Mouse (Mus musculus) lung, postnatal 36 days (tissue): ENCODE measurements around the gene Clta.
A peak's percentile ranks its signal among the peaks of the same experiment; 100 is the strongest.
"Not testable (repeated sequence)": the region's sequence is repeated elsewhere in the genome, so short reads cannot be mapped to it uniquely, and the experiment has no call there.

Experiments used
- DNase-seq: peaks from one replicate; pipeline ENCODE4 v3.0.0; 2022; ENCODE audit warnings: mixed read lengths

Clta gene

DNA sequence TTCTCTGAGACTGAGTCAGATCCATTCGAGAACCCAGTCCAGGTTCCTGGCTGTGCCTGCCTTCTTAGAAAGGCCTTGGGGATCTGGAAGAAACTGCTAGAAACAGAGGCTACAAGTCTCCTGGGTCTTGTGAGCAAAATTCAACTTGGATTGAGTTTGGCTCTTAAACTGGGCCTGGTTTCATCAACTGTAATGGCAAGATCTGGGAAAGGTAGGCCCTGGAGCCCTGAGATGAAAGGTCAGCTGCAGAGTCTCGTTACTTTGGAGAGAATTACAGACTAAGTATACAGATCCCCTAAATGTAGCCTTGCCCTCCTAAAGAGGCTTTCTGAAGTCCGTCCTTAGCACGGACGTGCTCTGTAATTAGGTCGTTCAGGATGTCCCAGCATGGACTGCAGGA is 21.3 kb downstream of the Clta start:
- no peak for DNase-seq

GRCm38 (mm10) chr4:44028303-44029135 is 24.3 kb downstream of the Clta start:
- no peak for DNase-seq

- DNase-seq = no peak
Measured at GRCm38 (mm10) chr4:44029661-44030066, 25.4 kb downstream of the Clta start.

GRCm38 (mm10) chr4:44031521-44031920 is 27.3 kb downstream of the Clta start:
- no peak for DNase-seq

- no peak for DNase-seq
Measured at GRCm38 (mm10) chr4:44036455-44036854, 32.2 kb downstream of the Clta start.

DNA sequence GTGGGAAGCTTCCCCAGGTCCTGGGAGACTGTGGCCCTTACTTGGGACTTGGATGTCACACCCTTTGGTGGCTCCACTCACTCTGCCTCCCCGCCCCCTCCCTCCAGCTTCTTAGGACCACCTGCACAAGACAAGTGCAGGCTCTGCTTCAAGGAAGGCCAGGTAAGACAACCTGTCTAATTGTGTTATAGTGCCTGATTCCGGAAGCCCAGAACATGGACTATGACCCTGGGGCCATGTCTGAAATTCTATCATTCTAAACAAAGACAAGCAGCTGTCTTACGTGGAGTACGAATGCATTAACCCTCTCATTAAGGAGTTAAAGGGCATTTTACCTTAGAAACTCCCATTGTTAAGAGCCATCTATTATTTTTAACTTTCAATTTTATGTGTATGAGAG is 36.5 kb downstream of the Clta start:
- no peak for DNase-seq

DNA sequence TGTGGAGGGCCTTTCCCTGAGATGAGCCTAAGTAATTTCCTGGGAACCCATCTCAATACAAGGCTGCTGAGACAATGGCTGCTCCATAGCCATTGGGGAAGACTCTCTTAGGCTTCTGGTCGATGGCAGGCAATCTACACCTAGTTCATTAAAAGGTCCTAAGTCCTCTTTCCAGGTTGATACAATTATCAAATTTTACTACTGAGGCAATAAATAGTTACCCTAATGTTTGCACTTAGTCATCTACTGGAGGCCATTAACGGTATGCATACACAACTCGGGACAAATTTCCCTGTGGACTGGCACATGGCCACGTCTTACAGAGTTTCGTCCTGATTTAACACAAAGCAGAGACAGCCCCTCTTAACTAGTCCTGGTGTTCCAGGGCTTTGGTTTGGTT is 38.2 kb downstream of the Clta start:
- DNase-seq = no peak

DNA sequence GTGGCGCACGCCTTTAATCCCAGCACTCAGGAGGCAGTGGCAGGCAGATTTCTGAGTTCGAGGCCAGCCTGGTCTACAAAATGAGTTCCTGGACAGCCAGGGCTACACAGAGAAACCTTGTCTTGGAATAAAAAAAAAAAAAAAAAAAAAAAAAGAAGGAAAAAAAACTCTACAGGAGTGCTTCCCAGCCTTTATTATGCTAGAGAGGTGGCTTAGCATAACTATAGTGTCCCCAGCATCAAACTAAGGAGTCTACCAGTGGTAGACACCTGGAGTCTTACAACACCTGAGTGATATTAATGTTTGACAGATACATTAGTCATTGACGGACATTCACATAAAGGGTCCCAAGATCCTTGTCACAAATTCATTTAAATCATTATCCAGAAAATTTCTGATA is 38.9 kb downstream of the Clta start:
- DNase-seq = not testable (repeated sequence)

DNA sequence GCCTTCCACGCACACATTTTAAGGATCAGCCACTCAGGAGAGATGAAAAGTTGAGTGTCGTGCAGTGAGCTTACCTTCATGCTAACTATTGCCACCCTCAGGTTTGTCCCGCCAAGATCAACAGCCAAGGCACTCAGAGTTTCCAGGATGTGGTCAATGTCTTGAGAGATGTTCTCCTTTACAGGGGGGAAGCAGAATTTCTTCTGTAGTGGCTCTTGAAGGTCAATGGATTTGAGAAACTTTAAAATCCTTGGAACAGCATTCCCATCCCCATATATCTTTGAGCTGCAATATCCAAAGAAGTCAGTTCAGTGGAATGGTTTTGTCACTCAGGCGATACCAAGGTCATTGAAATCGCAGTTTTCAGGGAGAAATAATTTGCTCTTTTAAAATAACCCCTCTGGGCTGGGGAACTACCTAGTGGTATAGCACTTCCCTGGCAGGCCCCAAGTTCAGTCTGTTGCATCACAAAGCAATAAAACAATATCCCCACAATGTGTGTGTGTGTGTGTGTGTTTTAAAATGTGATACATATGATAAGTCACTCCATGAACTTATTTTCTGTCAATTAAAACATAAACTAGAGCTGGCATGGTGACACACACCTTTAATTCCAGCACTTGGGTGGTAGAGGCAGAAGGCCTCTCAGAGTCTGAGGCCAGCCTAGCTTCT is 40.6 kb downstream of the Clta start:
- no peak for DNase-seq

- DNase-seq = no peak
Measured at GRCm38 (mm10) chr4:44046066-44046465, 41.8 kb downstream of the Clta start.

DNA sequence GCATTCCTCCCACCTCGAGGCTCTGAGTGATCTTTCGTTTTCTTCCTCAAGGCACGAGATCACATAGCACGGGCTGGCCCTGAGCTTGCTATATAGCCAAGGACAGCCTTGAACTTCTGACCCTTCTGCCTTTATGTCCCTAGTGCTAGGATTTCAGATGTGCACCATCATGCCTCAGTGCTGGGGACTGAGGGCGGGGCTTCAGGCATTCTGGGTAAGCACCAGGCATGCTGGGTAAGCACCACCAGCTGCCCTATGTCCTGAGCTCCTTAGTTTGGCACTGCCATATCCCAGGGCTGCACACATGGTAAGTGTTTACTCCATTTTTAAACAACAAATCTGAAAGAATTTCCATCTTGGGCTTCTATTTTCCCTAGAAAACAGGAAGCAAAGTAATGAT is 45.6 kb downstream of the Clta start:
- DNase-seq = no peak

GRCm38 (mm10) chr4:44059674-44060073 is 55.4 kb downstream of the Clta start:
- no peak for DNase-seq

- DNase-seq = no peak
Measured at GRCm38 (mm10) chr4:44062062-44062461, 57.8 kb downstream of the Clta start.

DNA sequence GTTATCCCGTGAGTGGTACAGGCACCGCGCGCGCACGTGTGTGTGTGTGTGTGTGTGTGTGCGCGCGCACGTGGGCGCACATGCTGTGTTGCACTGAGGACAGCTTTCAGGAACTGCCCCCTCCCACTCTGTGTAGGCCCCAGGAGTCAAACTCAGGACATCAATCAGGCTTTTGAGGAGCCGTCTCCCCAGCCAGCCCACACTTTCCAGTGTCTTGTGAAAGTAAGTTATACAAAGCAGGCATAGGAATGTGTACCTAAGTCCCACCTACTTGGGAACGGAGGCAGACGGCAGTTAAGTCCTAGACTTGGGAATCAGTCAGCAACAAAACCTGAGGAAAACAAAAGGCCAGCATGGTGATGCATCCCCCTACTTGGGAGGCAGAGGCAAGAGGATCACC is 58.6 kb downstream of the Clta start:
- no peak for DNase-seq

DNA sequence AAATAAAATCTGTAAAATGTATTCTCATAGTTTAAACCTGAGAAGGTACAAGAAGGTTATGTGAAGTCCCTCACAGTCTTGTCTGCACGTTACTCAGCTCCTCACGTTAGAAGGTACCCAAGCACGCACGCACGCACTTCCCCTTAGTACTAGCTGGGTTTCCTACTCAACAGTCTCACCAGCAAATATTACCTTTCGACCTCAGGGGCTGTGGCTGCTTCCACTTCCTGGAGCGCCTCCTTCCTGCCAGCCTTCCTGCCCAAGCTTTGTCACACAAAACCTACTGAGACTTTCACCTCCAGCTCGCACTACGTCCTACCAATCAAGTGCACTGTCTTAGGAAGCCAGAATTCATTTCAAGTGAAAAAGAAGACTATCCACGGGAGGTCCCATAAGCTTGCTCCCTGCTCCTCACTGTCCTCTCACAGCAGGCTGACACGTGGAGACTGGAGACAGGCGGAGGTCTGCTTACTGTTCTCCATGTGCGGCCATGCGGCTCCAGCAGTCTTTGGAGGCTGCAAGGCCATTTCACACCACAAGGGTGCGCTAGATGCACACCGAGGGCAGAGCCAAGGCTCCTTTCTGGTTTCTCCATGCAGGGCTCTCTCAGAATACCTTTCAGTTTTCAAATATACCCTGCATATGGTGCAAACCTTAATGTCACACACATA is 61.2 kb downstream of the Clta start:
- DNase-seq = peak; percentile 95

DNA sequence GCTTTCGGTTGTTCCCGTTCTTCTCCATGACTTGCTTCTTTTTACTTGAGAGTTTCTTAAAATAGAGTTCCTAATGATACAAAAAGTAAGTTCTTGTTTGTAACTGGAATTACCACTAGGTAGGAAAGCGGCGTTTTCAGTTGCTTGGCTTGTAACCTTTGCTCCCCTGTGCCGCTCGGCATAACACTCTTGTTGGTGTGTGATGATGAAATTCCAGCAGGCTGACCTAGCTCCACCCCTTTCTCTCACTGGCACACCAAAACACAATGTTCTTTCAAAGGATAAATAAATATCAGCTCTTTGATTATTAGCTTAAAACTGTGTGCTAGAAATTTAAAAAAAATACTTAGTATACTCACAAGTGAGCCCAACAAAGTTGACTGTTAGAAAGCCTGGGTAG is 62.6 kb downstream of the Clta start:
- peak; percentile 72 for DNase-seq

GRCm38 (mm10) chr4:44068736-44069135 is 64.5 kb downstream of the Clta start:
- peak; percentile 71 for DNase-seq

- no peak for DNase-seq
Measured at GRCm38 (mm10) chr4:44069411-44069810, 65.2 kb downstream of the Clta start.

DNA sequence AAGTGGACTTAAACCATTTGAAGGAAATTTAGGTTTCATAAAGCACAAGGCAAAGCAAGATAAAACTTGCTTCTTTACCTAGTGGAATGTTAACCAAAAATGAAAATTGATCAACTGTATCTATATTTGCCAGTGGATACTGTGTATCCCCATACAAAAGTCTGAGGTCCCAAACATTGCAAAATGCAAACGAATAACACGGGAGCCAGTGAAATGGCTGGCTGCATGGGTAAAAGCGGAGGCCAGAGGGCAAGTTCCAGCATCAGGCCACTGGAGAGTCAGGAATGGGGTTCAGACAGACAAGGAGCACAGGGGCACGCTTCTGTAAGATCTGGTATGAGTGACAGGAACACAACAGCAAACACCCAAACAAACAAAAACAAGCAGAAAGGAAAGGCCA is 66.4 kb downstream of the Clta start:
- no peak for DNase-seq

GRCm38 (mm10) chr4:44071741-44072145 is 67.5 kb downstream of the Clta start:
- DNase-seq = peak; percentile 31

DNA sequence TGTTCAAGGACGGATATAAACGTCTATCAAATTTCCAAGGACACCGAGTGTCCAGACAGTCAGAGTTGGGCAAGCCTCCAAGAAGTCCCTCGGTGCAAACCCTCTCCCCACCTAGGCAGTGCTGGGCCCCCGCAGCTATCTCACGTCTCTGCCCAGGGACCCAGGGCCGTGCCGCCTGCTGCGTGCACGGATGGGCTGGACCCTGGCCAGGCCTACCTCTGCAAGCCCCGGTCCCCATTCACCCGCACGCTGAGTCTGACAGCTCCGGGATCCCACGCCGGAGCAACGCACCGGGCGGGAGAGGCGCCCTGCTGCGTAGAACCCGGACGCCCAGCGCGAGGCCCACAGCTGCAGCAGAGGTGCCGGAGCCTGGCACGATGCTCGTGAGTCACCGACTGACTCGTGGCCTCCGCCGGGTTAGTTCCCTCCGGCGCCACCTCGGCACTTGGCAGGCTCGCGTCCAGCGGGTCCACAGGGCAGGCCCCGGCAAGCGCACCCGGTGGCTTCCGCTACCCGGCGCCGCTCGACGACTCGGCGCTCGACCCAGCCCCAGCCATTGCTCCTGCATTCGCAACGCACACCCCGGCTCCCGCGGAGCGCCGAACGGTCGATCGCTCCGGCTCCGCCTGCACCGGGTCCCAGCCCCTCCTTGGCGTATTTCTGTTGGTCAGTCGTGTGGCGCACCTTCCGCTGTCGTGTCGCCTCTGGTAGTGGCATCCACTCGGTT is 68.1 kb downstream of the Clta start:
- peak; percentile 96 for DNase-seq

- no peak for DNase-seq
Measured at GRCm38 (mm10) chr4:44072873-44073441, 68.7 kb downstream of the Clta start.

GRCm38 (mm10) chr4:44073799-44074198 is 69.5 kb downstream of the Clta start:
- no peak for DNase-seq
